Mouse (Mus musculus): ENCODE results near the gene Gnb3. TPM values are rescaled to one million over a fixed set of nuclear protein-coding genes. Genes with fewer than 3 reads are reported as not detected.

The Gnb3 gene
- polyA plus RNA-seq, 1 experiment from 2014 or later = 0.31 TPM

GRCm38 (mm10) chr6:124786756-124787420, 53.2 kb downstream of the Gnb3 start:
- H3K9ac ChIP-seq (ENCODE audit: low read depth, low read length) = no peak overlapping the region
- peak; percentile 66 for ATAC-seq (ENCODE audit: low read depth)
- no peak overlapping the region for H3K4me3 ChIP-seq (ENCODE audit: low read depth, low read length)
- no peaks in the 10 kb centered on the region for H3K9me3 ChIP-seq (replicated peaks; ENCODE audit: control insufficient read depth, low read length)
- peak overlapping the region; percentile 35; the same call in 1 of the 2 replicates for H3K27ac ChIP-seq (ENCODE audit: low read length)
- H3K36me3 ChIP-seq (ENCODE audit: control insufficient read depth, insufficient read depth) = no peaks in the 10 kb centered on the region
- WGBS (ENCODE audit: insufficient replicate concordance) = 30% methylated on average over 8 of the region's 8 CpGs
- peaks cover 4% of the 10 kb centered on the region; the same call in 1 of the 2 replicates for H3K4me1 ChIP-seq (ENCODE audit: control insufficient read depth, low read depth, low read length)
- H3K27me3 ChIP-seq (ENCODE audit: control insufficient read depth, insufficient read depth, low read depth, low read length) = no peaks in the 10 kb centered on the region
- no peak overlapping the region for H3K4me2 ChIP-seq (ENCODE audit: low read depth, low read length)

Other genes starting within 250 kb of the Gnb3 start
- 0.04 TPM in 1 of 2 replicates, not detected in the other for gene C1s2, start 204.2 kb downstream of the Gnb3 start, polyA plus RNA-seq (2015; fragmentation: Nextera tagmentation; extraction: Ambion mirVana)
- gene Lpcat3, start 177.2 kb downstream of the Gnb3 start, polyA plus RNA-seq (2015; fragmentation: Nextera tagmentation; extraction: Ambion mirVana) = 80.1 and 88.6 TPM in 2 replicates
- 105 and 121 TPM in 2 replicates for gene Emg1, start 128.1 kb downstream of the Gnb3 start, polyA plus RNA-seq (2015; fragmentation: Nextera tagmentation; extraction: Ambion mirVana)
- gene Phb2, start 127.9 kb downstream of the Gnb3 start, polyA plus RNA-seq (2015; fragmentation: Nextera tagmentation; extraction: Ambion mirVana) = 206 and 214 TPM in 2 replicates
- gene Ptpn6, start 101.6 kb downstream of the Gnb3 start, polyA plus RNA-seq (2015; fragmentation: Nextera tagmentation; extraction: Ambion mirVana) = 38.2 and 38.3 TPM in 2 replicates
- gene Grcc10, start 98.9 kb downstream of the Gnb3 start, polyA plus RNA-seq (2015; fragmentation: Nextera tagmentation; extraction: Ambion mirVana) = 80.7 and 83.6 TPM in 2 replicates
- not detected in 2 replicates for gene Gm45234, start 84.3 kb downstream of the Gnb3 start, polyA plus RNA-seq (2015; fragmentation: Nextera tagmentation; extraction: Ambion mirVana)
- 1.3 and 1.7 TPM in 2 replicates for gene Atn1, start 83.8 kb downstream of the Gnb3 start, polyA plus RNA-seq (2015; fragmentation: Nextera tagmentation; extraction: Ambion mirVana)
- 0.40 and 0.43 TPM in 2 replicates for gene Eno2, start 70.6 kb downstream of the Gnb3 start, polyA plus RNA-seq (2015; fragmentation: Nextera tagmentation; extraction: Ambion mirVana)
- gene Lrrc23, start 60.5 kb downstream of the Gnb3 start, polyA plus RNA-seq (2015; fragmentation: Nextera tagmentation; extraction: Ambion mirVana) = not detected in 2 replicates
- gene Spsb2, start 31.6 kb downstream of the Gnb3 start, polyA plus RNA-seq (2015; fragmentation: Nextera tagmentation; extraction: Ambion mirVana) = 8.6 and 9.1 TPM in 2 replicates
- 450 and 452 TPM in 2 replicates for gene Tpi1, start 26.0 kb downstream of the Gnb3 start, polyA plus RNA-seq (2015; fragmentation: Nextera tagmentation; extraction: Ambion mirVana)
- gene Usp5, start 10.8 kb downstream of the Gnb3 start, polyA plus RNA-seq (2015; fragmentation: Nextera tagmentation; extraction: Ambion mirVana) = 50.0 and 52.7 TPM in 2 replicates
- 171 and 180 TPM in 2 replicates for gene Cdca3, start 10.7 kb downstream of the Gnb3 start, polyA plus RNA-seq (2015; fragmentation: Nextera tagmentation; extraction: Ambion mirVana)
- 0.62 and 0.76 TPM in 2 replicates for gene P3h3, start 17.5 kb upstream of the Gnb3 start, polyA plus RNA-seq (2015; fragmentation: Nextera tagmentation; extraction: Ambion mirVana)
- gene Gpr162, start 23.7 kb upstream of the Gnb3 start, polyA plus RNA-seq (2015; fragmentation: Nextera tagmentation; extraction: Ambion mirVana) = 0.02 TPM in 1 of 2 replicates, not detected in the other
- gene Cd4, start 47.9 kb upstream of the Gnb3 start, polyA plus RNA-seq (2015; fragmentation: Nextera tagmentation; extraction: Ambion mirVana) = 0.11 and 0.14 TPM in 2 replicates
- gene Lag3, start 71.4 kb upstream of the Gnb3 start, polyA plus RNA-seq (2015; fragmentation: Nextera tagmentation; extraction: Ambion mirVana) = 0.12 and 0.15 TPM in 2 replicates
- 42.3 and 49.6 TPM in 2 replicates for gene Ptms, start 79.8 kb upstream of the Gnb3 start, polyA plus RNA-seq (2015; fragmentation: Nextera tagmentation; extraction: Ambion mirVana)
- gene Mlf2, start 91.1 kb upstream of the Gnb3 start, polyA plus RNA-seq (2015; fragmentation: Nextera tagmentation; extraction: Ambion mirVana) = 103 and 110 TPM in 2 replicates
- gene Cops7a, start 125.3 kb upstream of the Gnb3 start, polyA plus RNA-seq (2015; fragmentation: Nextera tagmentation; extraction: Ambion mirVana) = 44.4 and 49.6 TPM in 2 replicates
- 0.05 and 0.11 TPM in 2 replicates for gene Pianp, start 156.4 kb upstream of the Gnb3 start, polyA plus RNA-seq (2015; fragmentation: Nextera tagmentation; extraction: Ambion mirVana)
- 3.5 and 3.6 TPM in 2 replicates for gene Zfp384, start 168.9 kb upstream of the Gnb3 start, polyA plus RNA-seq (2015; fragmentation: Nextera tagmentation; extraction: Ambion mirVana)
- gene Ing4, start 199.5 kb upstream of the Gnb3 start, polyA plus RNA-seq (2015; fragmentation: Nextera tagmentation; extraction: Ambion mirVana) = 27.6 and 32.4 TPM in 2 replicates
- 2.0 and 4.5 TPM in 2 replicates for gene Acrbp, start 209.4 kb upstream of the Gnb3 start, polyA plus RNA-seq (2015; fragmentation: Nextera tagmentation; extraction: Ambion mirVana)
- 1.4 and 1.5 TPM in 2 replicates for gene Lpar5, start 227.6 kb upstream of the Gnb3 start, polyA plus RNA-seq (2015; fragmentation: Nextera tagmentation; extraction: Ambion mirVana)

All from liver, embryonic 16.5 days (tissue).